Mouse (Mus musculus) liver, postnatal 0 days (tissue): ENCODE measurements around the gene Lrrn4.

Experiments
- CTCF ChIP-seq: sonication (generic); IDR thresholded peaks from 2 replicates; pipeline ENCODE4 v1.5.1; 2016; ENCODE audit warnings: antibody characterized with exemption, low read depth
- EP300 ChIP-seq: IDR thresholded peaks from 2 replicates; pipeline ENCODE4 v1.6.1; 2016; ENCODE audit warnings: antibody characterized with exemption, low read depth, mild to moderate bottlenecking

DNA sequence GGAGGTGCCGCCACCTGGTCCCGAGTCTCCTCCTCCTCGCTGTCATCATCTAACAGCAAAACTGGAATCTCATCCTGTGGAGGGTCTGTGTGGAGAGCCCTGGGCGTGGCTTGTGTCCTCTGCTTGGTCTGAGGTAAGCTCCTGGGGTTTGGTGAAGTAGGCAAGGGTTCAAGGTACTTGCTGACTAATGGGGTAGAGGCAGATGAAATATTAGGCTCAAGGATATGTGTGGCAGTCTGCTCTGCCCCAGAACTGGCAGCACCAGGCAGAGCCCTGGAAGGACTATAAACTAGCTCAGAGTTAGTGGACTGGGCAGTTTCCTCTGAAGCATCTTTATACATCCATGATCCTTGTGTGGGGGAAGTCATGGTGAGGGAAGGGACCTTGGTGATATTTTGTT lies 10.4 kb downstream of the Lrrn4 start:
- no peak for TF ChIP-seq CTCF
- TF ChIP-seq EP300: no peak
